Mouse (Mus musculus): Measurements from ENCODE around the gene Hoxa11.

DNA sequence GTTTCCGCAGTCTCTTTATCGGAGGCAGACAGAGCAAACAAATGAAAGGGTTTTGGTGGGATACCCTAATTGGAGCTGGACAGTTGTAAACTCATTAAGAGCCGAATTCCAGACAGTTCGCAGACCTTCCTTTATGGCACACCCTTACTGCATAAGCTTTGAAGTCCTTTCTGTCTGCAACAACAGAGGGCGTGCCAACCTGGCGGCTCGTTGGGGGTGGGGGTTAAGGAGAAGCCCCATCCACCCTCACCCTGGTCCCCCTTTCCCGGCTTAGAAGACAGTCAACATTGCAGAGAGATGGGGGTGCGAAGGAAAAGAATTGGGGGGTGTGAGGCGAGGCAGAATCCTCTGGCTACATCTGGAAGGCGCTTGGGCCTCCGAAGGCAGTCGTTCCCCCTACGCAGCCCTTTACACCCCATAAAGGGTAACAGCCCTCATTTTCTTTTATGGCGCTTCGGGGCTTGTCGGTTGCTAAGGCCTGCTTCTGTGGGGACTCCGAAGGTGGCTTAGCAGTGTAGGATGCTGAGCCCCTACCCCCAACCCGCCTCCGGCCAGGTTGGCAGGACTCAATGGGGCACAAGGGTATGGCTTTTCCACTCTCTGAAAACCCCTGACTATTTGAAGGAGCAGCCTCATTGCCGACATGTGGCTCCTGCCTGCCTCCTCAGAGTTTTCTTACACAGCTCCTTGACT, 23.5 kb downstream of the Hoxa11 start:
- TF ChIP-seq CTCF (conservative IDR thresholded peaks at IDR 0.05; ENCODE audit: low read length) (no peak), NANOG (IDR thresholded peaks at IDR 0.05; ENCODE audit: borderline replicate concordance, low read length) (no peak), POU5F1 (IDR thresholded peaks at IDR 0.05; ENCODE audit: borderline replicate concordance, low read length) (no peak)

Data from E14TG2a.4 (cell line).